Mouse (Mus musculus) midbrain, postnatal 0 days (tissue): Measurements from ENCODE around the gene Nedd4. TPM values are rescaled to one million over a fixed set of nuclear protein-coding genes. Genes with fewer than 3 reads are reported as not detected.

Source experiments
- ATAC-seq: fragments of 200-750 bp; cut with Nextera tagmentation; 2 replicates; pipeline ENCODE4 v1.8.0; 2017; ENCODE audit warnings: moderate number of reproducible peaks, mild to moderate bottlenecking, moderate TSS enrichment, moderate library complexity; ENCODE audit not compliant: low FRiP score
- DNase-seq: peaks from one replicate; pipeline ENCODE4 v3.0.0-alpha.2; 2015; ENCODE audit warnings: low spot score
- H3K27ac ChIP-seq: fragments of 300-500 bp; sonication (generic); 2 replicates; pipeline ENCODE4 v1.5.1; 2014; ENCODE audit warnings: low read depth, mild to moderate bottlenecking, low read length, mixed read lengths
- H3K27me3 ChIP-seq: fragments of 300-500 bp; sonication (generic); 2 replicates; pipeline ENCODE4 v1.6.1; 2014; ENCODE audit warnings: low read length, control low read depth, mixed read lengths; ENCODE audit not compliant: insufficient read depth
- H3K36me3 ChIP-seq: fragments of 300-500 bp; sonication (generic); 2 replicates; pipeline ENCODE4 v1.6.1; 2014; ENCODE audit warnings: low read length, control low read depth, mixed read lengths; ENCODE audit not compliant: insufficient read depth
- H3K4me1 ChIP-seq: fragments of 300-500 bp; sonication (generic); 2 replicates; pipeline ENCODE4 v1.6.1; 2014; ENCODE audit warnings: mild to moderate bottlenecking, control low read depth, antibody characterized with exemption, low read length, mixed read lengths; ENCODE audit not compliant: insufficient read depth
- H3K4me2 ChIP-seq: fragments of 300-500 bp; sonication (generic); 2 replicates; pipeline ENCODE4 v1.6.1; 2014; ENCODE audit warnings: low read depth, mild to moderate bottlenecking, low read length, mixed read lengths; ENCODE audit not compliant: poor library complexity, severe bottlenecking
- H3K4me3 ChIP-seq: fragments of 300-500 bp; sonication (generic); 2 replicates; pipeline ENCODE4 v1.5.1; 2014; ENCODE audit warnings: low read depth, mild to moderate bottlenecking, low read length, moderate library complexity
- H3K9ac ChIP-seq: fragments of 300-500 bp; sonication (generic); replicated peaks from 2 replicates; pipeline ENCODE4 v1.6.1; 2014; ENCODE audit warnings: mild to moderate bottlenecking, low read length, moderate library complexity, mixed read lengths; ENCODE audit not compliant: poor library complexity, severe bottlenecking
- H3K9me3 ChIP-seq: fragments of 300-500 bp; sonication (generic); 2 replicates; pipeline ENCODE4 v1.6.1; 2016; ENCODE audit warnings: low read length, control low read depth
- CTCF ChIP-seq: IDR thresholded peaks from 2 replicates; pipeline ENCODE4 v1.5.1; 2016; ENCODE audit warnings: antibody characterized with exemption, mild to moderate bottlenecking
- WGBS: fragments of 180-500 bp; shearing (Covaris S2); extraction: QIAGEN DNeasy Blood & Tissue Kit; methylation state at CpG from one replicate; pipeline ENCODE4 v1.1.7; 2014; 5-methylcytosine and 5-hydroxymethylcytosine counted together
- polyA plus RNA-seq: library from polyadenylated mRNA; unstranded; fragments of >200 nt; fragmentation: Nextera tagmentation; extraction: Ambion mirVana; gene quantifications from 2 replicates; pipeline ENCODE4 v1.2.1, GENCODE M21; 2015
- total RNA-seq: library from RNA; depleted of rRNA; stranded (reverse); fragments of >200 nt; gene quantifications from 2 replicates; pipeline ENCODE4 v1.2.3, GENCODE M21; 2014

Nedd4 gene
- total and polyA plus RNA-seq, 2 experiments from 2014 or later = 321 to 432 TPM

- Histone ChIP-seq H3K9ac (no peak overlapping the region; the same call in 1 of the 2 replicates), H3K27me3 (no peaks in the 10 kb centered on the region), H3K4me2 (no peak overlapping the region), H3K4me1 (no peaks in the 10 kb centered on the region), H3K27ac (no peak overlapping the region; the same call in 1 of the 2 replicates), H3K36me3 (no peaks in the 10 kb centered on the region), H3K4me3 (no peak overlapping the region), H3K9me3 (no peaks in the 10 kb centered on the region)
- ATAC-seq = no peak
- WGBS = 26% methylated on average over 3 of the region's 3 CpGs
- TF ChIP-seq CTCF = no peak
- DNase-seq = peak; percentile 63
Observed at GRCm38 (mm10) chr9:72763050-72763718, 101.0 kb downstream of the Nedd4 start.

- Histone ChIP-seq H3K36me3 (no peaks in the 10 kb centered on the region), H3K4me1 (no peaks in the 10 kb centered on the region), H3K9ac (peak overlapping the region; percentile 30; the same call in 1 of the 2 replicates), H3K4me2 (peak overlapping the region; percentile 62), H3K9me3 (no peaks in the 10 kb centered on the region), H3K27me3 (no peaks in the 10 kb centered on the region), H3K4me3 (peak overlapping the region; percentile 33), H3K27ac (no peak overlapping the region)
- TF ChIP-seq CTCF = peak; percentile 94
- WGBS = 0% methylated on average over 17 of the region's 17 CpGs
- peak; percentile 75 for ATAC-seq
- peak; percentile 92 for DNase-seq
Observed at GRCm38 (mm10) chr9:72766789-72767349, 104.7 kb downstream of the Nedd4 start.

GRCm38 (mm10) chr9:72775022-72775421 is 112.9 kb downstream of the Nedd4 start:
- no peaks in the 10 kb centered on the region for H3K27me3 ChIP-seq
- 93% methylated on average over 4 of the region's 4 CpGs for WGBS
- DNase-seq = no peak
- no peak for TF ChIP-seq CTCF
- H3K4me2 ChIP-seq = no peak overlapping the region
- H3K9me3 ChIP-seq = no peaks in the 10 kb centered on the region
- H3K4me3 ChIP-seq = no peak overlapping the region
- no peak overlapping the region for H3K27ac ChIP-seq
- no peak for ATAC-seq
- no peaks in the 10 kb centered on the region for H3K36me3 ChIP-seq
- no peaks in the 10 kb centered on the region for H3K4me1 ChIP-seq
- no peak overlapping the region for H3K9ac ChIP-seq

- TF ChIP-seq CTCF = no peak
- H3K4me1 ChIP-seq = no peaks in the 10 kb centered on the region
- H3K27me3 ChIP-seq = no peaks in the 10 kb centered on the region
- DNase-seq (no peak), ATAC-seq (no peak)
- H3K9me3 ChIP-seq = no peaks in the 10 kb centered on the region
- 70% methylated on average over 11 of the region's 11 CpGs for WGBS
- no peaks in the 10 kb centered on the region for H3K36me3 ChIP-seq
- no peak overlapping the region for H3K9ac ChIP-seq
- H3K4me3 ChIP-seq = no peak overlapping the region
- no peak overlapping the region for H3K4me2 ChIP-seq
- H3K27ac ChIP-seq = no peak overlapping the region
Observed at GRCm38 (mm10) chr9:72779004-72779403, 116.9 kb downstream of the Nedd4 start.

- Histone ChIP-seq H3K4me3 (no peak overlapping the region), H3K9ac (no peak overlapping the region), H3K36me3 (no peaks in the 10 kb centered on the region), H3K4me1 (no peaks in the 10 kb centered on the region), H3K9me3 (no peaks in the 10 kb centered on the region), H3K4me2 (no peak overlapping the region), H3K27me3 (no peaks in the 10 kb centered on the region), H3K27ac (no peak overlapping the region)
- no peak for DNase-seq
- ATAC-seq = no peak
- 9% methylated on average over 4 of the region's 4 CpGs for WGBS
- no peak for TF ChIP-seq CTCF
Observed at GRCm38 (mm10) chr9:72779733-72780132, 117.6 kb downstream of the Nedd4 start.

- Histone ChIP-seq H3K27ac (no peak overlapping the region), H3K9me3 (no peaks in the 10 kb centered on the region), H3K9ac (no peak overlapping the region), H3K36me3 (no peaks in the 10 kb centered on the region), H3K4me2 (no peak overlapping the region), H3K27me3 (no peaks in the 10 kb centered on the region), H3K4me1 (no peaks in the 10 kb centered on the region), H3K4me3 (no peak overlapping the region)
- TF ChIP-seq CTCF = no peak
- ATAC-seq = no peak
- WGBS = 55% methylated on average over 5 of the region's 5 CpGs
- DNase-seq = no peak
Observed at GRCm38 (mm10) chr9:72780694-72781093, 118.5 kb downstream of the Nedd4 start.
